20 mouse cellular contexts compared by ENCODE assay signal in the genomic region with DNA sequence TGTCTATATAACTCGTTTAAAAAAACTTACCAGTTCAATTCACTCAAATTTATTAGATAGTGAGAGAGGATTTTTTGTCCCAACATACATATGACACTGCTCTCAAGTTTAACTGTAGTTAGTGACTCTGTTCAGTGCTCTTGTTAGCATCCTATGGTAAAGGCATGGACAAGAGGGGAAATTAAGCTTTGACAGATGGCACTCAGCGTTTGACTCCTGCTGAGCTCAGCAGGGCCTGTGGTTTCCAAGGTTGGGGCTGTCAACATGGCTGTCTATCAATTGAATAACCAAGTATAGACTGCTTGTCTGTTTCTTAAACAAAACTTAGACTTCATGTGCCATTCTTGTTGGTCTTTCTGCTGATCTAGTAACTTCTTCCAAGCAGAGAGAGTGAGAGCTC.
A peak's percentile ranks its signal among the peaks of the same experiment; 100 is the strongest.
DNase-seq lines count a peak whose midpoint lies in the region; ATAC-seq lines count a peak whose summit lies in the region.
"Had no signal": no experiment of that assay in that cellular context is flagged by ENCODE, and none has a peak within 500 bp of the region (broad histone marks: within the 10 kb centered on the region; RNA-seq: fewer than 3 reads in every experiment).

No protein-coding gene starts in this region.

- 45% methylated on average over 2 of the region's 2 CpGs for WGBS in hindbrain, embryonic 16.5 days
- 48% methylated on average over 2 of the region's 2 CpGs for WGBS in hindbrain, embryonic 13.5 days

- H3K27ac ChIP-seq in hindbrain, embryonic 16.5 days (ENCODE audit: low read depth, low read length), result no peak overlapping the region
- no peak overlapping the region for H3K27ac ChIP-seq in hindbrain, embryonic 13.5 days
- H3K27ac ChIP-seq: embryonic facial prominence, embryonic 12.5 days; heart, embryonic 10.5 days had no signal

- H3K9ac ChIP-seq in hindbrain, embryonic 16.5 days (ENCODE audit: low read depth, low read length), result no peak overlapping the region
- H3K9ac ChIP-seq in hindbrain, embryonic 13.5 days, result no peak overlapping the region
- H3K9ac ChIP-seq: embryonic facial prominence, embryonic 12.5 days had no signal

- no peak overlapping the region for H3K4me3 ChIP-seq in hindbrain, embryonic 16.5 days (ENCODE audit: low read length)
- H3K4me3 ChIP-seq in hindbrain, embryonic 13.5 days, result no peak overlapping the region
- H3K4me3 ChIP-seq: embryonic facial prominence, embryonic 12.5 days; heart, embryonic 10.5 days had no signal

- H3K4me1 ChIP-seq in hindbrain, embryonic 16.5 days (ENCODE audit: control insufficient read depth, insufficient read depth, low read depth, low read length), result no peaks in the 10 kb centered on the region; the same call in 1 of the 2 replicates
- peaks cover 3% of the 10 kb centered on the region; the same call in 1 of the 2 replicates for H3K4me1 ChIP-seq in hindbrain, embryonic 13.5 days (replicated peaks)

- H3K27me3 ChIP-seq in hindbrain, embryonic 16.5 days (replicated peaks; ENCODE audit: control insufficient read depth, insufficient read depth, low read length), result no peaks in the 10 kb centered on the region; the same call in 1 of the 2 replicates
- peaks cover 22% of the 10 kb centered on the region for H3K27me3 ChIP-seq in hindbrain, embryonic 13.5 days
- H3K27me3 ChIP-seq: CH12.LX; embryonic facial prominence, embryonic 12.5 days had no signal

- peak; percentile 14 to 34 for DNase-seq in cerebellum, postnatal 25 days
- no peak for DNase-seq in cerebellum, adult 18-20 months
- DNase-seq in R1 (ENCODE audit: low read depth, low spot score), result peak; percentile 6
- peak; percentile 29 for DNase-seq in mesoderm, embryonic 11.5 days (ENCODE audit: low read depth, low spot score)
- no peak for DNase-seq in urinary bladder, adult 18-20 months (ENCODE audit: low spot score in 2 of 2)
- DNase-seq: adrenal gland, adult 2 months; adrenal gland, postnatal 25 days; cerebellum, adult 9-10 months; gastrocnemius, postnatal 10 days; heart, adult 18-20 months; heart, postnatal 14 days; kidney, adult 2 months had no signal

- no peaks in the 10 kb centered on the region for H3K36me3 ChIP-seq in hindbrain, embryonic 16.5 days (ENCODE audit: control insufficient read depth, insufficient read depth, low read length)
- no peaks in the 10 kb centered on the region for H3K36me3 ChIP-seq in hindbrain, embryonic 13.5 days
- H3K36me3 ChIP-seq: embryonic facial prominence, embryonic 12.5 days; heart, embryonic 10.5 days had no signal

- no peak overlapping the region for H3K4me2 ChIP-seq in hindbrain, embryonic 16.5 days (ENCODE audit: low read length)
- H3K4me2 ChIP-seq in hindbrain, embryonic 13.5 days, result no peak overlapping the region
- H3K4me2 ChIP-seq: embryonic facial prominence, embryonic 12.5 days had no signal

- 0 out of 2 replicates have a peak, but pooled peaks have one; percentile 38 for ATAC-seq in hindbrain, embryonic 16.5 days
- no peak for ATAC-seq in hindbrain, embryonic 13.5 days (ENCODE audit: low FRiP score)
- ATAC-seq: forebrain, embryonic 16.5 days; intestine, embryonic 16.5 days; Patski had no signal

- H3K9me3 ChIP-seq in hindbrain, embryonic 16.5 days (ENCODE audit: control insufficient read depth, low read length), result no peaks in the 10 kb centered on the region
- no peaks in the 10 kb centered on the region for H3K9me3 ChIP-seq in hindbrain, embryonic 13.5 days
- H3K9me3 ChIP-seq: embryonic facial prominence, embryonic 12.5 days; heart, embryonic 10.5 days had no signal

Comparison
In these comparisons a context has a peak if more than half of its experiments do, and no peak if none do; other contexts are left out.
1. DNase-seq: peak in cerebellum, postnatal 25 days (2 of 2), R1 (single experiment) and mesoderm, embryonic 11.5 days (single experiment); none in cerebellum, adult 18-20 months (0 of 2) and urinary bladder, adult 18-20 months (0 of 2).